Mouse (Mus musculus) intestine, embryonic 14.5 days (tissue): ENCODE data around the gene Ctsw. TPM values are rescaled to one million over a fixed set of nuclear protein-coding genes. Genes with fewer than 3 reads are reported as not detected.

Experiments used
- ATAC-seq: fragments of 200-750 bp; cut with Nextera tagmentation; replicated peaks from 2 replicates; pipeline ENCODE4 v1.8.0; 2017; ENCODE audit warnings: low read depth, moderate number of reproducible peaks, moderate TSS enrichment, moderate library complexity; ENCODE audit not compliant: low FRiP score, low TSS enrichment
- DNase-seq: peaks from one replicate; pipeline ENCODE4 v3.0.0-alpha.2; 2018; ENCODE audit warnings: low spot score
- H3K27ac ChIP-seq: fragments of 300-500 bp; sonication (generic); 2 replicates; pipeline ENCODE4 v1.5.1; 2014; ENCODE audit warnings: low read depth, mild to moderate bottlenecking, control low read depth
- H3K27me3 ChIP-seq: fragments of 300-500 bp; sonication (generic); replicated peaks from 2 replicates; pipeline ENCODE4 v1.6.1; 2014; ENCODE audit warnings: low read length, control low read depth; ENCODE audit not compliant: control insufficient read depth, insufficient read depth
- H3K36me3 ChIP-seq: fragments of 300-500 bp; sonication (generic); 2 replicates; pipeline ENCODE4 v1.6.1; 2014; ENCODE audit warnings: low read length, control low read depth; ENCODE audit not compliant: control insufficient read depth, insufficient read depth
- H3K4me1 ChIP-seq: fragments of 300-500 bp; sonication (generic); replicated peaks from 2 replicates; pipeline ENCODE4 v1.6.1; 2014; ENCODE audit warnings: low read length, control low read depth, mixed read lengths; ENCODE audit not compliant: control insufficient read depth, insufficient read depth
- H3K4me2 ChIP-seq: fragments of 300-500 bp; sonication (generic); 2 replicates; pipeline ENCODE4 v1.6.1; 2014; ENCODE audit warnings: low read length
- H3K4me3 ChIP-seq: fragments of 300-500 bp; sonication (generic); 2 replicates; pipeline ENCODE4 v1.5.1; 2014; ENCODE audit warnings: low read depth, low read length, control low read depth, mixed read lengths
- H3K9ac ChIP-seq: fragments of 300-500 bp; sonication (generic); 2 replicates; pipeline ENCODE4 v1.6.1; 2014; ENCODE audit warnings: mild to moderate bottlenecking, low read length
- H3K9me3 ChIP-seq: fragments of 300-500 bp; sonication (generic); 2 replicates; pipeline ENCODE4 v1.6.1; 2016; ENCODE audit warnings: low read length, control low read depth; ENCODE audit not compliant: control insufficient read depth
- WGBS: fragments of 180-500 bp; shearing (Covaris S2); extraction: QIAGEN DNeasy Blood & Tissue Kit; methylation state at CpG from one replicate; pipeline ENCODE4 v1.1.7; 2014; 5-methylcytosine and 5-hydroxymethylcytosine counted together
- polyA plus RNA-seq: library from polyadenylated mRNA; unstranded; fragments of >200 nt; fragmentation: Nextera tagmentation; extraction: Ambion mirVana; gene quantifications from 2 replicates; pipeline ENCODE4 v1.2.1, GENCODE M21; 2014

The Ctsw gene
- polyA plus RNA-seq, 1 experiment from 2014 or later = 1.6 TPM

DNA sequence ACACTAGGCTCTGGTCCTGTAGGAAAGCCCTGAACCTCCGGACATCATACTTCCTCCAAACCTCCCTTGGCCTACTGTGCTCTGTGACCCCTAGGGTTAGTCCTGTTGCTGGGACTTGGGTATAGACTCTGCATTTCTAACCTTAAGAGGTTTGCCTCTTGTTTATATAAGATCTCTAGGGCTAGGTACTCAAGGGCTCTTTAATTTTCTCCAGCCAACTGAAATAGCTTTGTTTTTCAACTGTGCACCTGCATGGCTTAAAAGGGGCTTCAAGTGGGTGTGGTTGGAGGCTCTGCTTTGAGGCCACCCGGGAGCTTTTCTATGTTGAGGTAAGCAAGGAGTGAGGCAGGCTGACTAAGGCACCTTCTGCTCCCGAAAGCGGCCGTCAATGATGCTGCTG is 16.2 kb upstream of the Ctsw start:
- H3K27ac ChIP-seq = no peak overlapping the region
- H3K4me2 ChIP-seq = no peak overlapping the region
- no peak overlapping the region for H3K4me3 ChIP-seq
- H3K36me3 ChIP-seq = peaks cover 64% of the 10 kb centered on the region
- no peaks in the 10 kb centered on the region for H3K27me3 ChIP-seq
- DNase-seq = no peak
- no peak for ATAC-seq
- peaks cover 13% of the 10 kb centered on the region for H3K4me1 ChIP-seq
- no peaks in the 10 kb centered on the region for H3K9me3 ChIP-seq
- no peak overlapping the region for H3K9ac ChIP-seq
- 85% methylated on average over 5 of the region's 5 CpGs for WGBS

DNA sequence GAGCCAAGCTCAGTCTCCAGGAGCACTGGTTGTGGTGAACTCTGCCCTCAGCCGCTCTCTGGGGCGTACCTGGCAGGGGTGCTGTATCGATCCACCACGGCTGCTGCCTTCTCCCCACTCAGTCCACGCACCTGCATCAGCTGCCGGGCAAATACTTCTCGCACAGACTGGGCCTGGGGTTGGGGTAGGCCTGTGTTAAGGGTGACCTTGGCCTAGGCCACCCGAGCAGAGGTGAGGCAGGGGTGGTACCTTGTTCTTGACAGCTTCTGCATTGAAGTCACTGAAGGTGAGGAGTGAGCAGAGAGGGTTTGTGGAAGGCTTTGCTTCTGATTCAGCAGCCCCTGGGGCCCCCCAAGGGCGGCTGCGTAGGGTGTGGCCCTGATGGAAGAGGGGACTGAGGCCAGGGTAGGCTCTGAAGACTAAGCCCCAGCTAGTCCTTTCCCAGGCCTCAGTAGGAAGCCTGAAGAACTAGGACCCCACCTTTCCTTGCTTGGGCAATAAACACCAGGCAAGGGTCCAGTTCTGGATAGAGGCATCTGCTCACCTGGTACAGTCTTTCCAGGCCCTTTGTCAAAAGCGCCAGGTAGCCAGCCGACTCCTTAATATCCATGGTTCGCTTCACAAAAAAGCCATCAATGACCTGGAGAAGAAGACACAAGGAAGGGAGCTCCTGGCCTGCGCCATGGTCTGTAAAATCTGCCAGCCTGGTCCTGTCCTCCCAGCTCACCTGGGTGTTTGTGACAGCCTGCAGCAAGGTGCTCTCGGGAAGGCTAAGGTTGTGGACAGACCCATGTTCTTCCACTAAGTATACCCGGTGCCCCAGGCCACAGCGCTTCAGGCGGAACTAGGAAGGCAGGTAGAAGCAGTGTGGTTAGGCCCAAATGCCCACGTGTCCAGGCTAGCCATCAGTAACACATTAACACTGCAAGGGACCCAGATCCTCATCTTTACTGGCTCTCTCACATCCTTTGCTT is 15.4 kb upstream of the Ctsw start:
- H3K4me2 ChIP-seq = no peak overlapping the region
- ATAC-seq (no peak), DNase-seq (no peak)
- peaks cover 73% of the 10 kb centered on the region for H3K36me3 ChIP-seq
- H3K27me3 ChIP-seq = no peaks in the 10 kb centered on the region
- 93% methylated on average over 19 of the region's 19 CpGs for WGBS
- no peak overlapping the region for H3K27ac ChIP-seq
- H3K9ac ChIP-seq = no peak overlapping the region
- no peaks in the 10 kb centered on the region for H3K9me3 ChIP-seq
- peaks cover 9% of the 10 kb centered on the region for H3K4me1 ChIP-seq
- H3K4me3 ChIP-seq = no peak overlapping the region

DNA sequence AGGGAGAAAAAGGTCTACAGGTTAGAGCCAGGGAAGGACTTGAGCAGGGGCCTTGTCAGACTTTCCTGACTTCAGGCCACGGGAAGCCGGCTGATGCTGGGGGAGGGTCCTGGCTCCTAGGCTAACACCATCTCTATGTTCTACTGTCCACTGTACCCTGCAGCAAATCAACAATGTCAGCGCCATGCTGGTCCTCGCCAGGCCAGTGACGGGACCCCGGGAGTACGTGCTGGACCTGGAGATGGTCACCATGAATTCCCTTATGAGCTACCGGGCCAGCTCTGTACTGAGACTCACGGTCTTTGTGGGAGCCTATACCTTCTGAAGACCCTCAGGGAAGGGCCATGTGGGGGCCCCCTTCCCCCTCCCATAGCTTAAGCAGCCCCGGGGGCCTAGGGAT is 13.1 kb upstream of the Ctsw start:
- Histone ChIP-seq H3K4me2 (no peak overlapping the region), H3K27me3 (no peaks in the 10 kb centered on the region), H3K9me3 (no peaks in the 10 kb centered on the region), H3K27ac (no peak overlapping the region), H3K36me3 (peaks cover 90% of the 10 kb centered on the region), H3K9ac (no peak overlapping the region), H3K4me1 (no peaks in the 10 kb centered on the region), H3K4me3 (no peak overlapping the region)
- 92% methylated on average over 10 of the region's 10 CpGs for whole genome bisulfite sequencing
- DNase-seq (no peak), ATAC-seq (no peak)

DNA sequence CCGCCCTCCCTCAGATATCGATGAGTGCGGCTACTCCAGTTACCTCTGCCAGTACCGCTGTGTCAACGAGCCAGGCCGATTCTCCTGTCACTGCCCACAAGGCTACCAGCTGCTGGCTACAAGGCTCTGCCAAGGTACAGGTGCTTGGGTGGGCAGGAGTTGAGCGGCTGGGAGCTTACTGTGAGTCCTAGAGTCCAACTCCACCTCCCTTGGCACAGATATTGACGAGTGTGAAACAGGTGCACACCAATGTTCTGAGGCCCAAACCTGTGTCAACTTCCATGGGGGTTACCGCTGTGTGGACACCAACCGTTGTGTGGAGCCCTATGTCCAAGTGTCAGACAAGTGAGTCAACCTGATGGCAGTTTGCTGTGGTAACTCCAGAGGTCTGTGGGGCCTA is 11.7 kb upstream of the Ctsw start:
- peaks cover 80% of the 10 kb centered on the region for H3K36me3 ChIP-seq
- WGBS = 95% methylated on average over 10 of the region's 10 CpGs
- 0 out of 2 replicates have a peak, but pooled peaks cover 8% of the 10 kb centered on the region for H3K4me1 ChIP-seq
- DNase-seq = no peak
- no peak for ATAC-seq
- no peak overlapping the region for H3K4me3 ChIP-seq
- H3K4me2 ChIP-seq = no peak overlapping the region
- H3K9me3 ChIP-seq = no peaks in the 10 kb centered on the region
- no peak overlapping the region for H3K27ac ChIP-seq
- H3K9ac ChIP-seq = no peak overlapping the region
- H3K27me3 ChIP-seq = no peaks in the 10 kb centered on the region

DNA sequence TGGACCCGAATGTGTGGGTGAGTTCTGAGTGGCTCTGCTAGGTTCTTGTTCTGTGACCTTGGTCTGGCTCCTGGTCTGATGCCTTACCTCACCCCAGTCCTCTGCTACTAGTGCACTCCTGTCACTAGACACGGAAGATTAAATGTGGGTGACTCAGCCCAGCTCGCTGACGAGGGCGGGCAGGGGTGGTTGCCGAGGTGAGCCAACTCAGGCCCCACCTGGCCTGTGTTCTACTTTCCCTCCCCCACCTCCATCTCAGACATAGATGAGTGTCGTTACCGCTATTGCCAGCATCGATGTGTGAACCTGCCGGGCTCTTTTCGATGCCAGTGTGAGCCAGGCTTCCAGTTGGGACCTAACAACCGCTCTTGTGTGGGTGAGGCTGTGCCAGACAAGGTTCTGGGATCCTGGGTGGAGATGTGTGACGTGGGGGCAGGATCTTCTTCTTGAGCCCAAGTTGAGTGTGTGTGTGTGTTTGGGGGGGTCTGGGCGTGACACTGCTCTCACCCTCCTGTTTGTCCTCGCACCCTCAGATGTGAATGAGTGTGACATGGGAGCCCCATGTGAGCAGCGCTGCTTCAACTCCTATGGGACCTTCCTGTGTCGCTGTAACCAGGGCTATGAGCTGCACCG is 9.5 kb upstream of the Ctsw start:
- no peaks in the 10 kb centered on the region for H3K9me3 ChIP-seq
- no peak overlapping the region for H3K4me2 ChIP-seq
- DNase-seq (no peak), ATAC-seq (no peak)
- H3K4me1 ChIP-seq = 0 out of 2 replicates have a peak, but pooled peaks cover 9% of the 10 kb centered on the region
- no peak overlapping the region for H3K9ac ChIP-seq
- no peak overlapping the region for H3K4me3 ChIP-seq
- 93% methylated on average over 18 of the region's 18 CpGs for WGBS
- no peak overlapping the region for H3K27ac ChIP-seq
- H3K36me3 ChIP-seq = peaks cover 59% of the 10 kb centered on the region
- H3K27me3 ChIP-seq = no peaks in the 10 kb centered on the region

DNA sequence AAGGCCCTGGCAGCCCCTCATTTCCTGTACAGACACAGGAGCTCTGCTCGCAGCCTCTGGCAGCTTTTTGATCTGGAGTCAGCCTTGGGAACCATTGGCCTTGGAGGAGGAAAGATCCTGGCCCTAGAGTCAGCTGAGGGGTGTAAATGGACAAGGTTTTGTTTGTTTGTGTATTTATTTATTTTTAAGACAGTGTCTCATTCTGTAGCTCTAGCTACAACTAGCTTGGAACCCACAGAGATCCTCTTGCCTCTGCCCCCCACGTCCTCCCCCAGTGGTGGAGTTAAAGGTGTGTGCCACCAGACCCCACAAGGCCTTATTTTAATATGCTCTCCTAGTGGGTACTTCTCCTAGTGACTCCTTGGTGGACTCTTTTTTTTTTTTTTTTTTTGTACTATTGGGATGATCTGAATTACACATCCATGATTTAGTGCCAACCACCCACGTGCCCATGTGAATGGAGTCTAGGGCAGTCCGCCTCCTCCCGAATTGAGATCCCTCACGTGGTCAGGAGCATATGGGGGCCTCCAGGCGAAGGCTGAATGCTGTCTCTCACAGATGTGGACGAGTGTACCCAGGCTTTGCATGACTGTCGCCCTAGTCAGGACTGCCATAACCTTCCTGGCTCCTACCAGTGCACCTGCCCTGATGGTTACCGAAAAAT is 8.8 kb upstream of the Ctsw start:
- 87% methylated on average over 10 of the region's 10 CpGs for WGBS
- Histone ChIP-seq H3K4me3 (no peak overlapping the region), H3K9ac (no peak overlapping the region), H3K36me3 (peaks cover 52% of the 10 kb centered on the region), H3K4me1 (0 out of 2 replicates have a peak, but pooled peaks cover 9% of the 10 kb centered on the region), H3K27me3 (no peaks in the 10 kb centered on the region), H3K9me3 (no peaks in the 10 kb centered on the region), H3K27ac (no peak overlapping the region), H3K4me2 (no peak overlapping the region)
- ATAC-seq (no peak), DNase-seq (no peak)

DNA sequence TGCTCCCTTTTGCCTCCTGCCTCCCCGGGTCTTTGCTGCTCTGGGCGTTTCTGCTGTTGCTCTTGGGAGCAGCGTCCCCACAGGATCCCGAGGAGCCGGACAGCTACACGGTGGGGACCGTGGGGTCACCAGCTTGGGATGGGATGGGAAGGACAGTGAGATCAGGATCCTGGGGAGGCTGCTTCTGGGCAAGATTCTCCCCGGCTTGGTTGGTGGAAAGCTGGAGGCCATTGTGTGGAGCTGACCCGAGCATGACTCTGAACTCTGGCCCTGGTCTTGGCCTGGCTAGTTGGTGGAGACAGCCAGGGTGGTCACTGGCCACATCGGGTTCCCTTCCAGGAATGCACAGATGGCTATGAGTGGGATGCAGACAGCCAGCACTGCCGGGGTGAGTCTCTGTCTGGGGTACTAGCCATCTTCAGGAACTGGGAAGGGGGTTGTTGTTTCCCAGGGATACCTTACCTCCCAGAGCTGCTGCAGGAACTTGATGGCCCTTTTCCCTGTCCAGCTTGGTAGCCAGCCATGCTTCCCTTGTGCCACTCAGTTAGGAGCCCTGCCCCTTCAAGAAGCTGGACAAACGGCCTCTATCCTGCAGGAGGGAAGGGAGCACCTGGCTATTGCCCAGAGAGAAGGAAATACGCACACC is 6.9 kb upstream of the Ctsw start:
- Histone ChIP-seq H3K27me3 (no peaks in the 10 kb centered on the region), H3K4me1 (0 out of 2 replicates have a peak, but pooled peaks cover 9% of the 10 kb centered on the region), H3K27ac (peak overlapping the region; percentile 90), H3K9ac (peak overlapping the region; percentile 72), H3K36me3 (peaks cover 33% of the 10 kb centered on the region), H3K4me2 (peak overlapping the region; percentile 76), H3K9me3 (no peaks in the 10 kb centered on the region), H3K4me3 (peak overlapping the region; percentile 66)
- ATAC-seq (peak; percentile 7; the same call in 1 of the 2 replicates), DNase-seq (no peak)
- 13% methylated on average over 13 of the region's 13 CpGs for WGBS
